Mouse (Mus musculus): Measurements from ENCODE around the gene Kng1. TPM values are rescaled to one million over a fixed set of nuclear protein-coding genes. Genes with fewer than 3 reads are reported as not detected.
"Not testable (repeated sequence)": the region's sequence is repeated elsewhere in the genome, so short reads cannot be mapped to it uniquely, and the experiment has no call there.

The Kng1 gene
- total and polyA plus RNA-seq, 3 experiments = not detected

- Histone ChIP-seq H3K4me3 (replicated peaks in 1 of 3; ENCODE audit: low read depth in 2 of 3, low read length in 2 of 3, poor library complexity in 1 of 3) (no peak overlapping the region), H3K9ac (ENCODE audit: insufficient read depth, low read depth) (no peak overlapping the region), H3K4me2 (ENCODE audit: insufficient read depth, low read depth, poor library complexity, severe bottlenecking) (peak overlapping the region; percentile 3; the same call in 1 of the 2 replicates), H3K36me3 (replicated peaks in 1 of 2; ENCODE audit: control insufficient read depth in 1 of 2, insufficient read depth in 1 of 2, low read length in 1 of 2) (no peaks in the 10 kb centered on the region), H3K4me1 (ENCODE audit: control insufficient read depth in 1 of 2, insufficient read depth in 2 of 2) (peaks cover 3 to 8% of the 10 kb centered on the region in 2 experiments; a peak in 3 of 4 replicates), H3K79me2 (replicated peaks; ENCODE audit: control insufficient read depth, extremely low read depth, insufficient read depth, poor library complexity, severe bottlenecking) (no peaks in the 10 kb centered on the region), H3K9me3 (replicated peaks; ENCODE audit: low read length) (no peaks in the 10 kb centered on the region), H3K27ac (ENCODE audit: insufficient read depth, low read depth) (no peak overlapping the region), H3K27me3 (replicated peaks) (no peaks in the 10 kb centered on the region)
- no peak for TF ChIP-seq HCFC1 (IDR thresholded peaks at IDR 0.05; ENCODE audit: low read depth, low read length)
- TF ChIP-seq JUND (conservative IDR thresholded peaks at IDR 0.05; ENCODE audit: low read depth, low read length) = no peak
- no peak for TF ChIP-seq SIN3A (IDR thresholded peaks at IDR 0.05; ENCODE audit: low read length)
- no peak for TF ChIP-seq USF2 (conservative IDR thresholded peaks at IDR 0.05; ENCODE audit: low read depth, low read length)
- no peak for TF ChIP-seq E2F4 (IDR thresholded peaks at IDR 0.05; ENCODE audit: insufficient replicate concordance, low read depth, low read length)
- no peak for TF ChIP-seq RCOR1 (conservative IDR thresholded peaks at IDR 0.05; ENCODE audit: low read depth, low read length)
- in situ Hi-C loops (cut with MboI; ENCODE audit: low pct_ligation_motif_present, low pct_unique_long_range_greater_than_20kb, low sequenced_read_pairs) (no loop called here), dilution Hi-C loops (cut with MboI; ENCODE audit: extremely low pct_ligation_motif_present, extremely low pct_unique_long_range_greater_than_20kb, low sequenced_read_pairs) (no loop called here)
- DNase-seq (ENCODE audit: extremely low read depth) = no peak
These were observed 32.6 kb upstream of the Kng1 start for GRCm38 (mm10) chr16:23025111-23025510.

- Histone ChIP-seq H3K36me3 (replicated peaks in 1 of 2; ENCODE audit: control insufficient read depth in 1 of 2, insufficient read depth in 1 of 2, low read length in 1 of 2) (no peaks in the 10 kb centered on the region), H3K9ac (ENCODE audit: insufficient read depth, low read depth) (no peak overlapping the region), H3K27ac (ENCODE audit: insufficient read depth, low read depth) (no peak overlapping the region), H3K79me2 (replicated peaks; ENCODE audit: control insufficient read depth, extremely low read depth, insufficient read depth, poor library complexity, severe bottlenecking) (no peaks in the 10 kb centered on the region), H3K4me2 (ENCODE audit: insufficient read depth, low read depth, poor library complexity, severe bottlenecking) (no peak overlapping the region), H3K4me3 (replicated peaks in 1 of 3; ENCODE audit: low read depth in 2 of 3, low read length in 2 of 3, poor library complexity in 1 of 3) (no peak overlapping the region), H3K27me3 (replicated peaks) (no peaks in the 10 kb centered on the region), H3K9me3 (replicated peaks; ENCODE audit: low read length) (peaks cover under 1% of the 10 kb centered on the region), H3K4me1 (ENCODE audit: control insufficient read depth in 1 of 2, insufficient read depth in 2 of 2) (peaks cover 3 to 13% of the 10 kb centered on the region in 2 experiments; a peak in 3 of 4 replicates)
- no peak for DNase-seq (ENCODE audit: extremely low read depth)
- TF ChIP-seq GABPA (IDR thresholded peaks at IDR 0.05; ENCODE audit: insufficient replicate concordance, low read depth, low read length) (no peak), JUN (IDR thresholded peaks at IDR 0.05; ENCODE audit: insufficient read depth, low read depth, low read length) (no peak), TBP (conservative IDR thresholded peaks at IDR 0.05; ENCODE audit: low read depth, low read length) (no peak), NRF1 (IDR thresholded peaks at IDR 0.05; ENCODE audit: low read depth, low read length) (no peak), E2F4 (IDR thresholded peaks at IDR 0.05; ENCODE audit: insufficient replicate concordance, low read depth, low read length) (no peak), MXI1 (IDR thresholded peaks at IDR 0.05; ENCODE audit: low read depth, low read length) (no peak), USF1 (IDR thresholded peaks at IDR 0.05; ENCODE audit: low read depth, low read length) (no peak), CHD1 (IDR thresholded peaks at IDR 0.05; ENCODE audit: low read depth, low read length) (no peak), SIN3A (IDR thresholded peaks at IDR 0.05; ENCODE audit: low read length) (no peak), ETS1 (conservative IDR thresholded peaks at IDR 0.05; ENCODE audit: low read depth, low read length) (no peak), POLR2AphosphoS2 (IDR thresholded peaks at IDR 0.05; ENCODE audit: low read depth, low read length) (no peak), CHD2 (IDR thresholded peaks at IDR 0.05; ENCODE audit: low read length) (no peak), ELF1 (IDR thresholded peaks at IDR 0.05; ENCODE audit: low read depth, low read length) (no peak), EP300 (IDR thresholded peaks at IDR 0.05; ENCODE audit: low read length) (no peak), BHLHE40 (IDR thresholded peaks at IDR 0.05; ENCODE audit: low read depth, low read length) (no peak), RAD21 (IDR thresholded peaks at IDR 0.05; ENCODE audit: low read depth, low read length) (no peak), USF2 (conservative IDR thresholded peaks at IDR 0.05; ENCODE audit: low read depth, low read length) (no peak)
- dilution Hi-C loops (cut with MboI; ENCODE audit: extremely low pct_ligation_motif_present, extremely low pct_unique_long_range_greater_than_20kb, low sequenced_read_pairs) (no loop called here), in situ Hi-C loops (cut with MboI; ENCODE audit: low pct_ligation_motif_present, low pct_unique_long_range_greater_than_20kb, low sequenced_read_pairs) (no loop called here)
These were observed 31.1 kb upstream of the Kng1 start for GRCm38 (mm10) chr16:23026582-23026981.

GRCm38 (mm10) chr16:23027341-23027740 is 30.3 kb upstream of the Kng1 start:
- in situ Hi-C loops (cut with MboI; ENCODE audit: low pct_ligation_motif_present, low pct_unique_long_range_greater_than_20kb, low sequenced_read_pairs); H3K27ac ChIP-seq (ENCODE audit: insufficient read depth, low read depth); H3K27me3 ChIP-seq (replicated peaks); H3K9me3 ChIP-seq (replicated peaks; ENCODE audit: low read length); DNase-seq (ENCODE audit: extremely low read depth); H3K4me3 ChIP-seq (replicated peaks in 1 of 3; ENCODE audit: low read depth in 2 of 3, low read length in 2 of 3, poor library complexity in 1 of 3); H3K9ac ChIP-seq (ENCODE audit: insufficient read depth, low read depth); dilution Hi-C loops (cut with MboI; ENCODE audit: extremely low pct_ligation_motif_present, extremely low pct_unique_long_range_greater_than_20kb, low sequenced_read_pairs); H3K79me2 ChIP-seq (replicated peaks; ENCODE audit: control insufficient read depth, extremely low read depth, insufficient read depth, poor library complexity, severe bottlenecking); H3K36me3 ChIP-seq (replicated peaks in 1 of 2; ENCODE audit: control insufficient read depth in 1 of 2, insufficient read depth in 1 of 2, low read length in 1 of 2); H3K4me2 ChIP-seq (ENCODE audit: insufficient read depth, low read depth, poor library complexity, severe bottlenecking): not testable (repeated sequence)
- H3K4me1 ChIP-seq (ENCODE audit: control insufficient read depth in 1 of 2, insufficient read depth in 2 of 2) = peaks cover 3 to 13% of the 10 kb centered on the region in 2 experiments; a peak in 3 of 4 replicates

All from CH12.LX (cell line).